Mouse (Mus musculus) erythroblast, embryonic 14.5 days (primary cell): Measurements from ENCODE around the gene Nxt1. TPM values are rescaled to one million over a fixed set of nuclear protein-coding genes. Genes with fewer than 3 reads are reported as not detected.

Source experiments
- H3K27me3 ChIP-seq: 2 replicates; pipeline ENCODE4 v1.6.1; 2012; ENCODE audit warnings: inconsistent platforms; ENCODE audit not compliant: control insufficient read depth
- H3K36me3 ChIP-seq: 2 replicates; pipeline ENCODE4 v1.6.1; 2012; ENCODE audit warnings: mild to moderate bottlenecking, inconsistent platforms; ENCODE audit not compliant: control insufficient read depth
- H3K4me1 ChIP-seq: 2 replicates; pipeline ENCODE4 v1.6.1; 2012; ENCODE audit warnings: inconsistent platforms; ENCODE audit not compliant: control insufficient read depth
- H3K4me3 ChIP-seq: replicated peaks from 2 replicates; pipeline ENCODE3; 2012; ENCODE audit warnings: moderate library complexity, mild to moderate bottlenecking, inconsistent platforms
- H3K9me3 ChIP-seq: 2 replicates; pipeline ENCODE4 v1.6.1; 2012; ENCODE audit warnings: low read length, inconsistent platforms, mixed read lengths; ENCODE audit not compliant: control insufficient read depth
- GATA1 ChIP-seq: IDR thresholded peaks from 2 replicates; pipeline ENCODE4 v1.6.1; 2012; ENCODE audit warnings: low read length, inconsistent platforms, mixed read lengths
- TAL1 ChIP-seq: IDR thresholded peaks from 3 replicates; pipeline ENCODE4 v1.6.1; 2012; ENCODE audit warnings: low read length, inconsistent platforms, mixed read lengths
- polyA plus RNA-seq: library from polyadenylated mRNA; stranded (reverse); fragments of >175 nt; gene quantifications from 2 replicates; pipeline ENCODE4 v1.2.3, GENCODE M21; 2012

Nxt1 gene
- polyA plus RNA-seq, 1 experiment = 4.6 TPM

DNA sequence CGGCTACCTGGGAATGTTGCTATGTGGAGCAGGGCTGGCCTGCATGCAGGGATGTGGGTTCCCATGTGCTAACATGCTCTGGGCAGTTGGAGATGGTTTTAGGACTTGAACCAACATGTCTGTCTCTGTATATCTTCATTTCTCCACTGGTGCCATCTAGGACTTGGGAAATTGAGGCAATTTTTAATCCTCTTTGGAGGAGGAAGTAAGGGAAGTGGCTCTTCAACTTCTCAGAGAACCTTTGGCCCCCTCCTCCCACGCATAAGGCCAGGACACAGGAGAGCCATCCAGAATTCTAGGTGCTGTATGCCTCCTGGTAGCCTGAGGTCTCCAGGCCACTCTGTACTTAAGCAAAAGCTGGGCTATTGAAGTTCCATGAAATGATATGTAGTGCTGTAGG is 12.6 kb downstream of the Nxt1 start:
- peaks cover 51% of the 10 kb centered on the region for H3K36me3 ChIP-seq
- H3K4me1 ChIP-seq = peaks cover 36% of the 10 kb centered on the region
- H3K27me3 ChIP-seq = no peaks in the 10 kb centered on the region
- no peak overlapping the region for H3K4me3 ChIP-seq
- no peak for TF ChIP-seq TAL1
- TF ChIP-seq GATA1 = no peak
- H3K9me3 ChIP-seq = no peaks in the 10 kb centered on the region

DNA sequence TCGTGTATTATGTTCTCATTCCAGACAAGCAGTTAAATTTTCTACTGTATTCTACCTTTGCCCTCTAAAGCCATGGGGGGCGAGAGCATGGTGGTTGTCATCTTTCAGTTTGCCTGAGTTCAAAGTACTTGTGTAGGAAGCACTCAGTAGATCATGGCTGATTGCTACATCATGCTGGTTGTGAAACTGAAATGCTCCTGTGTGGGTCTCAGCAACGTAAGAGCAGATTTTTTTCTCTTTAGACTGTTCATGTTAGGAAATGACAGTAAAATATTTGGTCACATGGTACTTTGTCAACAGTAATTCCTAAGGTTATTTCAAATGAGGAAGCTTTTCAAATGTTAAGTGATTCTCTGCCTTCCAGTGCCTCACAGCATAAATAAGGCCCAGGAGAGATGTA is 13.3 kb downstream of the Nxt1 start:
- H3K4me1 ChIP-seq = peaks cover 29% of the 10 kb centered on the region
- no peaks in the 10 kb centered on the region for H3K9me3 ChIP-seq
- H3K27me3 ChIP-seq = no peaks in the 10 kb centered on the region
- no peak for TF ChIP-seq TAL1
- TF ChIP-seq GATA1 = no peak
- H3K36me3 ChIP-seq = peaks cover 57% of the 10 kb centered on the region
- no peak overlapping the region for H3K4me3 ChIP-seq

DNA sequence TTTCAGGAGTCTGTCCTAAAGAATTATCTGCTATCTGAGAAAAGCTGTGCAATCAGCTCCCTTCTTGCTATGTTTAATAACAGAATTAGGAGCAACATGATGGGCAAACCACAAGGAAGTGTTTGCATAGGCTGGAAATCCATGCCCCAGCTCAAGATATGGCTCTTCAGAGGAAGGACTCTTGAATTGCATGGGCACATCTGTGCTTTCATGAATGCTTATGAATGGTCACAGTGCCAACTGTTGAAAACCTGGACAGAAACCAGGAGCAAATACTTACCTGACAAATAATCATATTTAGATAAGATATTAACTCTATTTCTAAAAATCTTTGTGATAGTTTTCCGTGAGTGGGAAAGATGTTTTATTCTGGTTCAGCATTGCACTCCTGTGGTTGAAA is 14.5 kb downstream of the Nxt1 start:
- Histone ChIP-seq H3K27me3 (no peaks in the 10 kb centered on the region), H3K36me3 (peaks cover 69% of the 10 kb centered on the region), H3K9me3 (no peaks in the 10 kb centered on the region), H3K4me3 (no peak overlapping the region), H3K4me1 (peaks cover 19% of the 10 kb centered on the region)
- TF ChIP-seq TAL1 (no peak), GATA1 (no peak)

DNA sequence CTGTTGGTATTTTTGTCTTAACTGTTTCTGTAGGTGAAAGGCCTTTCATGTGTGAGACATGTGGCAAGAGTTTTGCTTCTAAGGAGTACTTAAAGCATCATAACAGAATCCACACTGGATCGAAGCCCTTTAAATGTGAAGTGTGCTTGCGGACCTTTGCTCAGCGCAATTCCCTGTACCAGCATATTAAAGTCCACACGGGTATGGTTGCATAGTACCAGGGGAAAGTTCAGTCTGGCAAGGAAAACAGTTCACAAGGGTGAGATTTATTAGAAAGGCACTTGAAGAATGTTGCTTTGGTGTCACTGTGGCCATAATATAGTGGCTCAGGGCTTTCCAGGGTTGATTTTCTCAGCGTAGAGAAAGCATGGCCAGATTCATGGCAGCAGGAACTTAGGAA is 15.6 kb downstream of the Nxt1 start:
- no peak overlapping the region for H3K4me3 ChIP-seq
- H3K9me3 ChIP-seq = no peaks in the 10 kb centered on the region
- peaks cover 77% of the 10 kb centered on the region for H3K36me3 ChIP-seq

DNA sequence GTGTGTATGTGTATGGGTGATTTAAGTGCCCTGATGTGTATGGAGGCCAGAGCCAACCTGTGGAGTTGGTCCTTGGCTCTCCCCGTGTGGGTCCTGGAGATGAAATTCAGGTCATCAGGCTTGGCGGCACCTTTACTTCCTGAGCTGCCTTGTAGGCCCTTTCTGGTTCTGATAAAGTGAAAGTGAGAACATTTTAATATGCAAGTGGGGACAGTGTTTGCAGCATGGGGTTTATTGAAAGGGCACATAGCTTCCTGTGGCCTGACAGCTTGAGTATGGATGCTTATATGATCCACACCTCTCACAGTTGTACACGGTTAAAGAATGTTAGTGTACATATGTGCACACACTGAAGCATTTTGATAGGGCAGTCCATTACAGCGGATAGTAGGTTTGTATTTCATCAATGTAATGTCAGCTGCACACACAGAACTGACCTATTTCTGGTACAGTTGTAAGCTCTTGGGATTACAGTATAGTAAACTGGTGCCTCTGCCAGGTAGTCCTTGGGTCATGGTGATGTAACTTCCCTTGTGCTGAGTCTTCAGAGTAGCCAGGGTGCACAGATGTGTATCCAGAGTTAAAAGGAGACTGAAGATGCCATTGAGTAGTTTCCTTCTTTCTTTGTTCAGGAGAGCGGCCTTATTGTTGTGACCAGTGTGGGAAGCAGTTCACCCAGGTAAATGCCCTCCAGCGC is 17.2 kb downstream of the Nxt1 start:
- H3K4me1 ChIP-seq = peaks cover 3% of the 10 kb centered on the region; the same call in 1 of the 2 replicates
- no peaks in the 10 kb centered on the region for H3K9me3 ChIP-seq
- H3K4me3 ChIP-seq = no peak overlapping the region
- H3K27me3 ChIP-seq = no peaks in the 10 kb centered on the region
- peaks cover 72% of the 10 kb centered on the region for H3K36me3 ChIP-seq
- TF ChIP-seq TAL1 = no peak
- TF ChIP-seq GATA1 = no peak

More for the DNA sequence above, 15.6 kb downstream of the Nxt1 start:
- Histone ChIP-seq H3K4me1 (peaks cover 11% of the 10 kb centered on the region), H3K27me3 (no peaks in the 10 kb centered on the region)
- TF ChIP-seq GATA1 = no peak
- no peak for TF ChIP-seq TAL1

DNA sequence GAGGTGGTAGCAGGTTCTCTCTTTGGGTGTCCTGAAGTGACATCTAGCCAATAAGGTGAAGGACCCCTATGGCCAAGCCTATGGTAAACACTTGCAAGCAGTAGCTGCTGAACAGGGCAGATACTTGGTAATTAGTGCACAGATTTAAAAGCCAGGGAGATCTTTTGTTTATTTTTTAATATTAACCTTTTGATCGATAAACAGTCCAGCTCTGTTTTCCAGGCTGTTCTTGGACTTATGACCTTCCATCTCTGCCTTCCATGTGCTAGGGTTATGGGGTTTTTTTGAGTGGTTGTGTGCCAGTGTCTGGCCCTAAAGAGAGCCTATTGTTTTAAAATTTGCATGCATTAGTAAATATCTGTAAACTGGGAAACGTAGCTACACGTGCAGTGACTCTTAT is 17.9 kb downstream of the Nxt1 start:
- no peak for TF ChIP-seq TAL1
- no peak for TF ChIP-seq GATA1
- no peaks in the 10 kb centered on the region for H3K4me1 ChIP-seq
- H3K9me3 ChIP-seq = no peaks in the 10 kb centered on the region
- peaks cover 70% of the 10 kb centered on the region for H3K36me3 ChIP-seq
- no peaks in the 10 kb centered on the region for H3K27me3 ChIP-seq
- no peak overlapping the region for H3K4me3 ChIP-seq

DNA sequence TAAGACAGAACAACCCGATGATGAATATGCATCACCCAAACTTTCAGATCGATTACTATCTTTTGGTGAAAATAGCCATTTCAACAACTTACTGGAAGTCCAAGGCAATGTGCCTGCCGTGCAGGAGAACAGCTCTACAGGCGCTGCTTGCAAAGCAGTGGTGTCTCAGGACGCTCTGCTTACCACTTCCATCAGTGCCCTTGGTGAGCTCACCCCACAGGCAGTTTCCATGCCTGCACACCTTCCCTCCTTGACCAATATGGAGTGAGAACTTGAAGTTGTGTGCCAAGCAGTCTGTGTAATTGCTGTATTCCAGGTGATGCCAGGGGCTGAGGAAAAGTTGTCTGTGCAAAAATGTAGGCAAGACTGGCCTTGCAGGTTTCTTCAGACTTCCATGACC is 18.4 kb downstream of the Nxt1 start:
- Histone ChIP-seq H3K4me3 (no peak overlapping the region), H3K9me3 (no peaks in the 10 kb centered on the region), H3K36me3 (peaks cover 68% of the 10 kb centered on the region), H3K27me3 (no peaks in the 10 kb centered on the region), H3K4me1 (no peaks in the 10 kb centered on the region)
- TF ChIP-seq TAL1 = no peak
- TF ChIP-seq GATA1 = no peak

DNA sequence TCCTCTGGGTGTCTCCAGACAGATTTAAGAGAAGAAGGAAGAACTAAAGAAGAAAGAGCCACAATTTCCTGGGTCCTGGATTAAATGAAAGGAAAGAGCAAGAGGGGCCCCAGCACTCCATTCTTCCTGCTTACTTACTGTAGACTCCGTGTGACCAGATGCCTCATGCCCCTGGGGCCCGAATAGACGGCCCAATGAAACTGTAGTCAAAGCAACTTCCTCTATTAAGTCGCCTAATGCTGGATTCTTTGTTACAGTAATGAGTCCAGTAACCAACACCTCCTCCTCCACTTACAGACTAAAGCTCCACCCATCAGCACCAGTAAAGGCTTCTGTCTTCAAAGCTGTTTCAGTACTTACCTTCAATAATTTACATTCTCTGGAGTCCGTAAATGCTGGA is 26.2 kb downstream of the Nxt1 start:
- H3K27me3 ChIP-seq = no peaks in the 10 kb centered on the region
- no peaks in the 10 kb centered on the region for H3K9me3 ChIP-seq
- H3K36me3 ChIP-seq = peaks cover 8% of the 10 kb centered on the region
- H3K4me3 ChIP-seq = no peak overlapping the region
- H3K4me1 ChIP-seq = no peaks in the 10 kb centered on the region
- TF ChIP-seq GATA1 (no peak), TAL1 (no peak)

DNA sequence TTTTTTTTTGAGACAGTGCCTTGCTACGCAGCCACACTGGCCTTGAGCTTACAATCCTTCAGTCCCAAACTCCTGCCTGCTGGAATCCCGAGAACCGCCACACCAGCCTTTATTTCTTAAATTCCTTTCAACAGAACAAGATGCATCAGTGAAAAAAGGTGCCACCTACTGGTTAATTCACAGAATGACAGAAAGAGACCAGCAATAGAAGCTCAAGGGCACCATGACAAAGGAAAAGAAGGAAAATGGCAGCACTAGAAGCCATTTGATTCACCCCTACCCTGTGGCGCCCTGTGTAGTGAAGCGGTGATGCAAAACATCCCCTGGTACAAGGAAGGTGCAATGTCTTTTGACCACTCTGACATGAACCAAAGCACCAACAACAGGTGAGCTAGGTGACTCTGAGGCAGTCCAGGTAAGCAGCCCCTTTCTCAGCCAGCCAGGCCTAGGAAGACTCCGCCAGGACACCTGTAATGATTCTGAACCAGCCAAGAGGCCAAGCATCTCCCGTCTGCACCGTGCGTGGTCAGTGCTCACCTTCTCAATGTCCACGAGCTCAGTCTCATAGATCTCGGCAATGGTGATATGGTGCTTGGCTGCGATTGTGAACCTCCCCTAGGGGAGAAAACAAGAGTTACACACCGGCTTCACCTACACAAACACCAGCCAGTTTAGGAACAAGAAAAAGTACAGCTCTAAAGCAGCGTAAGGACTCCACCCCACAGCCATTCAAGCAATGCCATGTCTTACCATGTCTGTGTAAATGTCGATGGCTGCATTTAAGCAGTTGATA is 34.2 kb downstream of the Nxt1 start:
- Histone ChIP-seq H3K4me1 (no peaks in the 10 kb centered on the region), H3K36me3 (no peaks in the 10 kb centered on the region), H3K27me3 (no peaks in the 10 kb centered on the region)

More for the DNA sequence above, 34.2 kb downstream of the Nxt1 start:
- no peak for TF ChIP-seq GATA1
- TF ChIP-seq TAL1 = no peak
- no peaks in the 10 kb centered on the region for H3K9me3 ChIP-seq
- no peak overlapping the region for H3K4me3 ChIP-seq
